Mouse (Mus musculus) kidney, postnatal 0 days (tissue): ENCODE data around the gene Lias. TPM values are rescaled to one million over a fixed set of nuclear protein-coding genes. Genes with fewer than 3 reads are reported as not detected.

Source experiments
- ATAC-seq: fragments of 200-750 bp; cut with Nextera tagmentation; replicated peaks from 2 replicates; pipeline ENCODE4 v1.8.0; 2017; ENCODE audit warnings: low read depth, moderate number of reproducible peaks, moderate TSS enrichment, moderate library complexity; ENCODE audit not compliant: low FRiP score
- DNase-seq: peaks from one replicate; pipeline ENCODE4 v3.0.0-alpha.2; 2016; ENCODE audit warnings: low spot score
- H3K27ac ChIP-seq: fragments of 300-500 bp; sonication (generic); 2 replicates; pipeline ENCODE4 v1.5.1; 2014; ENCODE audit warnings: mild to moderate bottlenecking
- H3K27me3 ChIP-seq: fragments of 300-500 bp; sonication (generic); 2 replicates; pipeline ENCODE4 v1.6.1; 2014; ENCODE audit warnings: low read length, mixed read lengths; ENCODE audit not compliant: insufficient read depth
- H3K36me3 ChIP-seq: fragments of 300-500 bp; sonication (generic); 2 replicates; pipeline ENCODE4 v1.6.1; 2014; ENCODE audit warnings: low read length, mixed read lengths; ENCODE audit not compliant: insufficient read depth
- H3K4me1 ChIP-seq: fragments of 300-500 bp; sonication (generic); replicated peaks from 2 replicates; pipeline ENCODE4 v1.6.1; 2014; ENCODE audit warnings: antibody characterized with exemption, low read length, mixed read lengths; ENCODE audit not compliant: insufficient read depth
- H3K4me2 ChIP-seq: fragments of 300-500 bp; sonication (generic); 2 replicates; pipeline ENCODE4 v1.6.1; 2014; ENCODE audit warnings: mild to moderate bottlenecking, low read length, moderate library complexity, mixed read lengths
- H3K4me3 ChIP-seq: fragments of 300-500 bp; sonication (generic); replicated peaks from 2 replicates; pipeline ENCODE4 v1.5.1; 2014; ENCODE audit warnings: low read depth, low read length
- H3K9ac ChIP-seq: fragments of 300-500 bp; sonication (generic); 2 replicates; pipeline ENCODE4 v1.6.1; 2014; ENCODE audit warnings: low read depth, low read length
- H3K9me3 ChIP-seq: fragments of 300-500 bp; sonication (generic); replicated peaks from 2 replicates; pipeline ENCODE4 v1.6.1; 2016; ENCODE audit warnings: low read length, inconsistent platforms, mixed read lengths
- CTCF ChIP-seq: IDR thresholded peaks from 2 replicates; pipeline ENCODE4 v1.5.1; 2016; ENCODE audit warnings: antibody characterized with exemption, low read depth, mild to moderate bottlenecking, moderate library complexity
- WGBS: fragments of 180-500 bp; shearing (Covaris S2); extraction: QIAGEN DNeasy Blood & Tissue Kit; methylation state at CpG from one replicate; pipeline ENCODE4 v1.1.7; 2014; 5-methylcytosine and 5-hydroxymethylcytosine counted together
- polyA plus RNA-seq: library from polyadenylated mRNA; unstranded; fragments of >200 nt; fragmentation: Nextera tagmentation; extraction: Ambion mirVana; gene quantifications from 2 replicates; pipeline ENCODE4 v1.2.1, GENCODE M21; 2015

The Lias gene
- polyA plus RNA-seq, 1 experiment from 2014 or later, result 66.7 TPM

GRCm38 (mm10) chr5:65434471-65435362 is 43.4 kb downstream of the Lias start:
- DNase-seq (peak; percentile 69), ATAC-seq (no peak)
- H3K4me1 ChIP-seq, result no peaks in the 10 kb centered on the region
- no peaks in the 10 kb centered on the region for H3K9me3 ChIP-seq
- TF ChIP-seq CTCF, result no peak
- peak overlapping the region; percentile 94 for H3K27ac ChIP-seq
- H3K9ac ChIP-seq, result peak overlapping the region; percentile 78
- H3K27me3 ChIP-seq, result no peaks in the 10 kb centered on the region
- 0 out of 2 replicates have a peak, but pooled peaks cover 3% of the 10 kb centered on the region for H3K36me3 ChIP-seq
- H3K4me3 ChIP-seq, result peak overlapping the region; percentile 77
- peak overlapping the region; percentile 68 for H3K4me2 ChIP-seq
- WGBS, result 6% methylated on average over 15 of the region's 15 CpGs

GRCm38 (mm10) chr5:65435363-65435805 is 44.1 kb downstream of the Lias start:
- H3K9me3 ChIP-seq, result no peaks in the 10 kb centered on the region
- no peaks in the 10 kb centered on the region for H3K36me3 ChIP-seq
- DNase-seq, result peak; percentile 39
- peak overlapping the region; percentile 77 for H3K4me3 ChIP-seq
- TF ChIP-seq CTCF, result no peak
- peak overlapping the region; percentile 68 for H3K4me2 ChIP-seq
- H3K9ac ChIP-seq, result peak overlapping the region; percentile 78
- no peaks in the 10 kb centered on the region for H3K4me1 ChIP-seq
- no peaks in the 10 kb centered on the region for H3K27me3 ChIP-seq
- H3K27ac ChIP-seq, result peak overlapping the region; percentile 94
- WGBS, result under 1% methylated on average over 46 of the region's 47 CpGs
- ATAC-seq, result no peak

DNA sequence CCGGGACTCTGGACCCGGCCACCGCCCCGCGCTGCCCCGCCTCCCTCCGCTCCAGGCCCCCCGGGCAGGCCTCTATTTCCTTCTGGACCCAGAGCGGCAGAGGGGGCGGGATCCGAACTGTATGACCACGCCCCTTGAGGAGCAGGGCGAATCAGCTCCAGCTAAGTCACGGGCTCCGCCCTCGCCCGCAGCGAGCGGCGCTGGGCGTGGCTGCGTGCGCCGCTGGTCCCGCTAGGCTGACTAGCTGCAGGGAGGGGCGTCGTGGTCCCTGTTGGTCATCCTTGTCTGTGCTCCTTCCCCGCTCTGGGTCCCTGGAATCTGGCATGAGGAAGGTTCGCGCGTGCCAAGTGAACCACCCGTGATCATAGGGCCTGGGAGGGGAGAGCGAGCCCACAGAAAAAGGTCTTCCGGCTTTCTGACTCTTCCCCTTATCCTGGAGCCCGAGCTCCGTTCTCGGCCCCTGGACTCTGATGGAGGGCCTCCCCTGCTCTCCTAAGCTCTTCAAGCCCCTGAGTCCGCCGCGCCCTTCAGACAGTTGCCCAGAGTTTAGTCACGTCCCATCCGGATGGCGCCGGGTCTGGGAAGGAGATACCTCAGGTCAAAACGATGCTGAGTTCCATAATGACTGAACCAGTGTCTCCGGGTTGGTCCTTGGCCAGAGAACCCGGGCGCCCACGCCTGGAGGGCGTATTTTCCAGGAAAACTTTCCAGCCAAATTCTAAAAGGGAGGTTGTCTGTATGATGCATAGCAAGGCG is 44.7 kb downstream of the Lias start, which contains the start of gene Ugdh:
TSS of gene Ugdh (minus strand) at position 144 of the 756 bp plus-strand sequence.
- peak within 1 kb of the TSS; percentile 77 for H3K4me3 ChIP-seq
- ATAC-seq (peak; percentile 98), DNase-seq (peak; percentile 99)
- peak within 1 kb of the TSS; percentile 78 for H3K9ac ChIP-seq
- peak within 1 kb of the TSS; percentile 68 for H3K4me2 ChIP-seq
- H3K27me3 ChIP-seq, result no peaks in the 10 kb centered on the region
- peak within 1 kb of the TSS; percentile 94 for H3K27ac ChIP-seq
- WGBS, result under 1% methylated on average over 51 of the region's 51 CpGs
- no peaks in the 10 kb centered on the region for H3K36me3 ChIP-seq
- TF ChIP-seq CTCF, result peak; percentile 9; the same call in 1 of the 2 replicates
- H3K9me3 ChIP-seq, result no peaks in the 10 kb centered on the region
- H3K4me1 ChIP-seq, result no peaks in the 10 kb centered on the region

DNA sequence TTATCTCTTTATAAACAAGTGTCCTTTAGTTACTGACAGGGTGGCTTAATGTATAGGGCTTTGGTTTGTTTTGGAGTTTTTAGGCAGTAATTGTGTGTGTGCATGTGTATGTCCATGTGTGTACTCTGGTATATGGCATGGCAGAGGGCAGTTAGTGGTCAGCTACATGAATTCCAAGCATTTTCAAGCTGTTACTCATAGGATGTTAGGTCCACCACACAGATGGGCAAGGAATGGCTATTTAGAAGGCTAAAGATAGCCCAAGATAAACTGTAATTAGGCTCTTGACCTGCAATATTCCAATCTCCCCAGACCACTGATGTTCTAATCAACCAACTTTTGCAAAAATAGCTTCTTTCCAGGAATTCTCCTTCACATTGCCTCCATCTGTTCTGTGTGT is 46.7 kb downstream of the Lias start:
- no peak overlapping the region for H3K4me3 ChIP-seq
- no peaks in the 10 kb centered on the region for H3K36me3 ChIP-seq
- no peak overlapping the region for H3K4me2 ChIP-seq
- DNase-seq, result no peak
- H3K27ac ChIP-seq, result no peak overlapping the region
- no peak overlapping the region for H3K9ac ChIP-seq
- no peak for ATAC-seq
- no peak for TF ChIP-seq CTCF
- H3K27me3 ChIP-seq, result no peaks in the 10 kb centered on the region
- no peaks in the 10 kb centered on the region for H3K4me1 ChIP-seq
- H3K9me3 ChIP-seq, result no peaks in the 10 kb centered on the region

DNA sequence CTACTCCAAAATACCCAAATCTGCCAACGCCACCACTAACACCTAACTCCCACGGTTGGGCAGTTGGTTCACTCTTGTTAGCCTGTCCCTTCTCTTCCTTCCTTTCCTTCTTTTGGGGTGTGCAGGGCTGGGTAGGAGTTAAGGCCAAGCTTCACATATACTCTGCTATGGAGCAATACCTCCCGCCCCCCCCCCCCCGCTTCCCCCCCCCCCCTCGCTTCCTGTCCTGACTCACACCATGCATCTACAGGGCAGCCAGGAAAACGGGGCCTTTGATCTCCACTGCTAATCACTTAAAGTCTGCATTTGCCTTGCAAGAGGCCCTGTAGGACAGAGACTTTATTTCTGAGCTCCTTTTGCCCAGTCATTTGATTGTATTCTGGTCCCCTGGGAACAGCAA is 53.7 kb downstream of the Lias start:
- no peak for DNase-seq

GRCm38 (mm10) chr5:65446756-65447155 is 55.5 kb downstream of the Lias start:
- ATAC-seq, result no peak

More for the DNA sequence above, 53.7 kb downstream of the Lias start:
- Histone ChIP-seq H3K4me3 (no peak overlapping the region), H3K9me3 (no peaks in the 10 kb centered on the region), H3K4me2 (no peak overlapping the region), H3K4me1 (no peaks in the 10 kb centered on the region), H3K9ac (no peak overlapping the region), H3K27me3 (no peaks in the 10 kb centered on the region), H3K36me3 (0 out of 2 replicates have a peak, but pooled peaks cover 4% of the 10 kb centered on the region), H3K27ac (no peak overlapping the region)
- 39% methylated on average over 3 of the region's 6 CpGs for WGBS
- TF ChIP-seq CTCF, result no peak
- 0 out of 2 replicates have a peak, but pooled peaks have one; percentile 10 for ATAC-seq

More at GRCm38 (mm10) chr5:65446756-65447155, 55.5 kb downstream of the Lias start:
- TF ChIP-seq CTCF, result no peak
- Histone ChIP-seq H3K27me3 (no peaks in the 10 kb centered on the region), H3K4me3 (no peak overlapping the region), H3K9ac (no peak overlapping the region), H3K9me3 (no peaks in the 10 kb centered on the region), H3K27ac (no peak overlapping the region), H3K4me2 (no peak overlapping the region), H3K4me1 (no peaks in the 10 kb centered on the region), H3K36me3 (0 out of 2 replicates have a peak, but pooled peaks cover 11% of the 10 kb centered on the region)
- WGBS, result 58% methylated on average over 2 of the region's 2 CpGs
- no peak for DNase-seq
